Mouse (Mus musculus) spleen, adult 2 months (tissue): ENCODE results near the gene Atrx.

Experiments used
- CTCF ChIP-seq: fragments of 200-500 bp; IDR thresholded peaks from 2 replicates; pipeline ENCODE4 v1.5.1; 2011; ENCODE audit warnings: mild to moderate bottlenecking, inconsistent platforms; ENCODE audit not compliant: insufficient read depth, insufficient read length, insufficient replicate concordance; ENCODE audit errors: extremely low read depth
- POLR2A ChIP-seq: fragments of 200-500 bp; IDR thresholded peaks from 2 replicates; pipeline ENCODE4 v1.6.1; 2011; ENCODE audit warnings: low read depth, low read length, inconsistent platforms

GRCm38 (mm10) chrX:105921421-105921820, 7.8 kb downstream of the Atrx start:
- TF ChIP-seq POLR2A, result no peak
- TF ChIP-seq CTCF, result no peak
